Mouse (Mus musculus): ENCODE results near the gene Lrrc20. TPM values are rescaled to one million over a fixed set of nuclear protein-coding genes. Genes with fewer than 3 reads are reported as not detected.
A peak's percentile ranks its signal among the peaks of the same experiment; 100 is the strongest.
"Not testable (repeated sequence)": the region's sequence is repeated elsewhere in the genome, so short reads cannot be mapped to it uniquely, and the experiment has no call there.

Gene Lrrc20
- total and polyA plus RNA-seq, 2 experiments from 2014 or later: 9.7 to 19.6 TPM

DNA sequence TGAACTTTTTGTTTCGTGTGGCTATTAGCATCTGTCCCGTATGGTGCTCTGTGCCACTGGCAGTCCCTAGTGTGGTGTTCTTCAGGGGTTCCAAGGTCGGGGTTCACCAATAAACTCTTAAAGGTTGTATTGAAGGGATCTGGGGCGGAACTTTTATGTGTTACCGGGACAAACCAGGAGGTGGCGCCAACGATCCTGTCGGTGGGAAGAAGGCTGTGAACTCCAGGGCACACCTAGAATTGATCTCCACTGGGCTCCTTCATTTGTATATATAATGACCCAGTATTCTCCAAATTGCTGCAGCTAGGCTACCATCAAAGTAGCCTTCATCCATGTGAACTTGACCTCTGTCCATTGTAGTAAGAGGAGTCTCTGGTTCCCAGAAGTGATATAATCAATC, 130.2 kb downstream of the Lrrc20 start:
- no peak overlapping the region for H3K4me2 ChIP-seq (ENCODE audit: low read depth, low read length)
- WGBS: 14% methylated on average over 8 of the region's 8 CpGs
- DNase-seq (ENCODE audit: low spot score): peak; percentile 69
- H3K27ac ChIP-seq: no peak overlapping the region
- H3K36me3 ChIP-seq (ENCODE audit: insufficient read depth, low read length): no peaks in the 10 kb centered on the region
- no peaks in the 10 kb centered on the region for H3K9me3 ChIP-seq (ENCODE audit: low read length)
- no peak for ATAC-seq
- no peak overlapping the region for H3K9ac ChIP-seq (replicated peaks; ENCODE audit: low read length)
- no peaks in the 10 kb centered on the region for H3K27me3 ChIP-seq (ENCODE audit: insufficient read depth, low read length)
- TF ChIP-seq CTCF (IDR thresholded peaks at IDR 0.05; ENCODE audit: low read depth): peak; percentile 75
- H3K4me1 ChIP-seq (ENCODE audit: insufficient read depth, low read length): no peaks in the 10 kb centered on the region
- no peak overlapping the region for H3K4me3 ChIP-seq (ENCODE audit: low read length)

GRCm38 (mm10) chr10:61608233-61608632, 132.6 kb downstream of the Lrrc20 start:
- DNase-seq (ENCODE audit: low spot score) (no peak), ATAC-seq (no peak)
- Histone ChIP-seq H3K9ac (replicated peaks; ENCODE audit: low read length) (no peak overlapping the region), H3K27me3 (ENCODE audit: insufficient read depth, low read length) (no peaks in the 10 kb centered on the region), H3K36me3 (ENCODE audit: insufficient read depth, low read length) (no peaks in the 10 kb centered on the region), H3K4me1 (ENCODE audit: insufficient read depth, low read length) (no peaks in the 10 kb centered on the region), H3K4me2 (ENCODE audit: low read depth, low read length) (no peak overlapping the region), H3K4me3 (ENCODE audit: low read length) (no peak overlapping the region), H3K27ac (no peak overlapping the region), H3K9me3 (ENCODE audit: low read length) (no peaks in the 10 kb centered on the region)
- TF ChIP-seq CTCF (IDR thresholded peaks at IDR 0.05; ENCODE audit: low read depth): no peak

DNA sequence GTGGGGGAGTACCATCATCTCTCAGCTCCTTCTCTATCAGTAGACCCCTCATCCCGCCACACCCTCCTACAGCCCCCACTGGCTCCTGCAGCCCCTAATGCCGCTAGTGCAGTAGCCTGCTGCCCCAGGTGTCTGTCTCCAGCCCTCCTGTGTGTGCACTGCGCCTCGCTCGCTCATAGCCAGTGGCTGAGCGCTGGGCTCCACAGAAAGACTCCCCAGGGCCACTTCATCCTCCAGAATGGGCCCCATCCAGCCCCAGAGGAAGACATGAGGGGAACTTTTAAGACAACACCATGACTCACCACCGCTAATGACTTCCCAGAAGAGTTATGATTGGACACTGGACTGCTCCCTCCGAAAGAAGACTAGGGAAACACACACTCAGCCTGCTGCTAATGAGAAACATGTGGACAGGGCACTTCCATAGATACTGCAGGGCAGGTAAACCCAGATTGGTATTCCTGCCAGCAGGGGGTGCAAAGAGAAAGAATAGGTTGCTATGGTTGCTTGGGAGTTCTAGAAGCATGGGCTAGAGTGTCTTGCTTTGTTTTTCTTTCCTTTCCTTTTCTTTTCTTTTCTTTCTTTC, 135.1 kb downstream of the Lrrc20 start:
- WGBS: 74% methylated on average over 8 of the region's 8 CpGs
- DNase-seq (ENCODE audit: low spot score): no peak

GRCm38 (mm10) chr10:61614311-61614710, 138.7 kb downstream of the Lrrc20 start:
- no peak overlapping the region for H3K4me3 ChIP-seq (ENCODE audit: low read length)
- no peak overlapping the region for H3K9ac ChIP-seq (replicated peaks; ENCODE audit: low read length)
- no peak overlapping the region for H3K27ac ChIP-seq
- WGBS: 87% methylated on average over 7 of the region's 7 CpGs
- TF ChIP-seq CTCF (IDR thresholded peaks at IDR 0.05; ENCODE audit: low read depth): no peak
- no peak for DNase-seq (ENCODE audit: low spot score)
- no peaks in the 10 kb centered on the region for H3K4me1 ChIP-seq (ENCODE audit: insufficient read depth, low read length)
- ATAC-seq: no peak
- no peaks in the 10 kb centered on the region for H3K27me3 ChIP-seq (ENCODE audit: insufficient read depth, low read length)
- H3K4me2 ChIP-seq (ENCODE audit: low read depth, low read length): no peak overlapping the region
- H3K9me3 ChIP-seq (ENCODE audit: low read length): peaks cover 2% of the 10 kb centered on the region; the same call in 1 of the 2 replicates
- H3K36me3 ChIP-seq (ENCODE audit: insufficient read depth, low read length): no peaks in the 10 kb centered on the region

More for the DNA sequence above, 135.1 kb downstream of the Lrrc20 start:
- no peaks in the 10 kb centered on the region for H3K9me3 ChIP-seq (ENCODE audit: low read length)
- H3K36me3 ChIP-seq (ENCODE audit: insufficient read depth, low read length): no peaks in the 10 kb centered on the region
- ATAC-seq: no peak
- H3K9ac ChIP-seq (replicated peaks; ENCODE audit: low read length): no peak overlapping the region
- H3K27me3 ChIP-seq (ENCODE audit: insufficient read depth, low read length): no peaks in the 10 kb centered on the region
- H3K4me2 ChIP-seq (ENCODE audit: low read depth, low read length): no peak overlapping the region
- H3K4me3 ChIP-seq (ENCODE audit: low read length): no peak overlapping the region
- peak; percentile 27; the same call in 1 of the 2 replicates for TF ChIP-seq CTCF (IDR thresholded peaks at IDR 0.05; ENCODE audit: low read depth)
- no peaks in the 10 kb centered on the region for H3K4me1 ChIP-seq (ENCODE audit: insufficient read depth, low read length)
- no peak overlapping the region for H3K27ac ChIP-seq

DNA sequence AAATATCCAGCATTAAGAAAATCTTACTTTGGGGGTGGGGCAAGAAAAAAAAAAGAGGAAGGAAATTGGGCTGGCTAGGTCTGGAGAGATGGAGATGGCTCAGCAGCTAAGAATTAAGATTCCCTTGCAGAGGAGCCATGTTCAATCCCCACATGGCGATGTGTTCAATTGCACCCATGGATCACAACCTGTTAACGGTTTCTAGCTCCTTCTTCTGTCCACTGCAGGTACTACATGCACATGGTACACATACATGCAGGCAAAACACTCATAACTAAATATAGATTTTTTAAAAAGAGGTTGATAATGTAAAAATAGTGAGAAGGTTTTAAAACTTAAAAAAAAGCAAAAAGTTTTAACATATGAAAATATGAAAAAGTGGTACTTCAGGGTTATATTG, 142.9 kb downstream of the Lrrc20 start:
- no peak for TF ChIP-seq CTCF (IDR thresholded peaks at IDR 0.05; ENCODE audit: low read depth)
- WGBS: 79% methylated on average over 2 of the region's 2 CpGs
- no peak for ATAC-seq

GRCm38 (mm10) chr10:61621681-61622080, 146.1 kb downstream of the Lrrc20 start:
- H3K4me3 ChIP-seq (ENCODE audit: low read length): no peak overlapping the region
- ATAC-seq (no peak), DNase-seq (ENCODE audit: low spot score) (no peak)
- no peaks in the 10 kb centered on the region for H3K36me3 ChIP-seq (ENCODE audit: insufficient read depth, low read length)
- H3K9ac ChIP-seq (replicated peaks; ENCODE audit: low read length): no peak overlapping the region
- TF ChIP-seq CTCF (IDR thresholded peaks at IDR 0.05; ENCODE audit: low read depth): no peak
- H3K4me1 ChIP-seq (ENCODE audit: insufficient read depth, low read length): 0 out of 2 replicates have a peak, but pooled peaks cover 4% of the 10 kb centered on the region
- H3K27ac ChIP-seq: no peak overlapping the region
- WGBS: 45% methylated on average over 9 of the region's 9 CpGs
- peaks cover 2% of the 10 kb centered on the region; the same call in 1 of the 2 replicates for H3K9me3 ChIP-seq (ENCODE audit: low read length)
- H3K4me2 ChIP-seq (ENCODE audit: low read depth, low read length): no peak overlapping the region
- no peaks in the 10 kb centered on the region for H3K27me3 ChIP-seq (ENCODE audit: insufficient read depth, low read length)

More for the DNA sequence above, 142.9 kb downstream of the Lrrc20 start:
- H3K36me3 ChIP-seq (ENCODE audit: insufficient read depth, low read length): no peaks in the 10 kb centered on the region
- peaks cover 2% of the 10 kb centered on the region; the same call in 1 of the 2 replicates for H3K9me3 ChIP-seq (ENCODE audit: low read length)
- no peak overlapping the region for H3K9ac ChIP-seq (replicated peaks; ENCODE audit: low read length)
- no peak overlapping the region for H3K27ac ChIP-seq
- H3K27me3 ChIP-seq (ENCODE audit: insufficient read depth, low read length): no peaks in the 10 kb centered on the region
- H3K4me2 ChIP-seq (ENCODE audit: low read depth, low read length): no peak overlapping the region
- H3K4me3 ChIP-seq (ENCODE audit: low read length): no peak overlapping the region
- DNase-seq (ENCODE audit: low spot score): no peak
- no peaks in the 10 kb centered on the region for H3K4me1 ChIP-seq (ENCODE audit: insufficient read depth, low read length)

DNA sequence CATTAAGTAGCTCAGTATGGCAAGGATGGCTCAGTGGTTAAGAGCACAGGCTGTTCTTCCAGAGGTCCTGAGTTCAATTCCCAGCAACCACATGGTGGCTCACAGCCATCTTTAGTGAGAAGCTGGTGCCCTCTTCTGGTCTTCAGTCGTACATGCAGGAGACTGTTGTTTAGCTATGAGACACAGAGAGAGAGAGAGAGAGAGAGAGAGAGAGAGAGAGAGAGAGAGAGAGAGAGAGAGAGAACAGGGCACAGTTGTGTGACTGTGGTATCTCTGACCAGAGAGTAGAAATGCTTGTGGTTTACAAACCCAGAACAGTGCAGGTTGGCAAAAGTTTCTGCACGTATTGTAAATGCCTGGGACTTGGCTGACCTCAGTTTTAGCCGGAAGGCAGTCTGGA, 148.3 kb downstream of the Lrrc20 start:
- H3K4me3 ChIP-seq (ENCODE audit: low read length); DNase-seq (ENCODE audit: low spot score); ATAC-seq; H3K9ac ChIP-seq (replicated peaks; ENCODE audit: low read length); H3K4me2 ChIP-seq (ENCODE audit: low read depth, low read length); H3K27ac ChIP-seq; H3K36me3 ChIP-seq (ENCODE audit: insufficient read depth, low read length); H3K4me1 ChIP-seq (ENCODE audit: insufficient read depth, low read length); H3K27me3 ChIP-seq (ENCODE audit: insufficient read depth, low read length); H3K9me3 ChIP-seq (ENCODE audit: low read length): not testable (repeated sequence)
- 64% methylated on average over 3 of the region's 3 CpGs for WGBS
- TF ChIP-seq CTCF (IDR thresholded peaks at IDR 0.05; ENCODE audit: low read depth): peak; percentile 24; the same call in 1 of the 2 replicates

All from hindbrain, postnatal 0 days (tissue).